Mouse (Mus musculus): ENCODE measurements around the gene Ccdc69. TPM values are rescaled to one million over a fixed set of nuclear protein-coding genes. Genes with fewer than 3 reads are reported as not detected.
A peak's percentile ranks its signal among the peaks of the same experiment; 100 is the strongest.

Gene Ccdc69
- total and polyA plus RNA-seq, 2 experiments: 0.43 to 0.55 TPM

DNA sequence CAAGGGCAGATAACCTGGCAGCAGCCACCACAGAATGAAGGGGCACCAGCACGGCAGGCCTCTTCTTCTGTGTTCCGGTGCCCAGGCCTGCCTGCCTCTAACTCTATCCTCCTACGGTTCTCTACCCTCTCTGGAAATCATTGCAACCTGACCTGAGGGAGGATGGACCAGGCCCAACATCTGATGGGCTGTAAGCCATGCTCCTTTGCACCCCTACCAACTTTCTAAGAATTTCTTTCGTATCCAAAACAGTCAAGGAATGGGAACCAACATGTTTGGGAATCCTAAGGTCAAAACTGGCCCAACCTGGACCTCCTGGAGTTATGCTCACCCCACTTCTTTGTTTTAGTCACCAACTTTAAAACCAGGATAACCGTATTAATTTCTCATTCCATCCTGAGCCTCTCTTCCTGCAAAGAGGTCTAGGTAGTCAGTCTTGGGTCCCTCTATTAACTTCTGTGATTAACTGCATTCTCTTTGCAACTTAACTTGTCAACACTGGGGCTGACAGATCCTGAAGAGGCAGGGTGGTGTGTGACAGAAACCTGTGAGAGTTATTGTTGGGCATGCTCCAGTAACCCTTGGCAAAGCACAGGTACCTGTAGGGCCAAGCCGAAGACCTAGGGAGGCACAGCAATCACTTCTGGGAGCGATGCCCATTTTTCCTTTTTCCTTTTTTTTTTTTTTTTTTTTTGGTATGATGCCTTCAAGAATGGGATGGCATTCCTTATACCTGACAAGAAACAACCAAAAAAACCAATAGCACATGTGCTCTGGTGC lies 31.8 kb upstream of the Ccdc69 start:
- Histone ChIP-seq H3K9ac (ENCODE audit: low read depth, low read length) (no peak overlapping the region), H3K27me3 (ENCODE audit: control insufficient read depth, insufficient read depth, low read length) (no peaks in the 10 kb centered on the region), H3K79me2 (ENCODE audit: control insufficient read depth, insufficient read depth, low read length) (no peaks in the 10 kb centered on the region), H3K27ac (replicated peaks; ENCODE audit: insufficient read depth, low read depth, low read length) (no peak overlapping the region), H3K36me3 (ENCODE audit: control insufficient read depth, insufficient read depth, low read length) (peaks cover 18% of the 10 kb centered on the region), H3K4me3 (ENCODE audit: insufficient read depth, low read depth, low read length) (no peak overlapping the region), H3K4me1 (ENCODE audit: control insufficient read depth, insufficient read depth, low read length) (peaks cover 8% of the 10 kb centered on the region)
- no peak for TF ChIP-seq CTCF (IDR thresholded peaks at IDR 0.05; ENCODE audit: low read depth, low read length)
- TF ChIP-seq POLR2A (IDR thresholded peaks at IDR 0.05; ENCODE audit: extremely low read depth, insufficient read depth, low read length): no peak
- DNase-seq (ENCODE audit: extremely low read depth, low read depth, low spot score): no peak
- WGBS: 69% methylated on average over 7 of the region's 7 CpGs

DNA sequence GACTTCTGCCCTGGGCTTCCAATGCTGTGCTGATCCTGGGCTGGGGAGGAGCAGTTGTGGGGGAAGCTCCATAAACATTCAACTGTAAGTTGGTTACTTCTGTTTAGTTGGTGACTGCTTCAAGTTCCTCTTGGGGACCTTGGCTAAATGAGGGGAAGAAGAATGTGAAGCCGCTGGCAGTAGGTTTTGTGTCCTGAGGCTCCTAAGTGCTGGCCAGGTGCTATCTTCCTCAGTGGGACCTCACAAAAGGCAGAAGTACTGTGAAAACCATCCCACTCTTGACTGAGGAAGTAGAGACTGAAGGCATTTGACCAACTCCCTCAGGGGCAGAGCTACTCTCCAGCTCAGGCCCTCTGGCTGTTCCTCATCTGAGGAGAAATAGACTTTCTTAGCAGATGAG lies 28.7 kb upstream of the Ccdc69 start:
- 94% methylated on average over 1 of the region's 1 CpGs for WGBS

GRCm38 (mm10) chr11:55105389-55105788 lies 27.5 kb upstream of the Ccdc69 start:
- Histone ChIP-seq H3K36me3 (ENCODE audit: control insufficient read depth, insufficient read depth, low read length) (peaks cover 21% of the 10 kb centered on the region), H3K4me1 (ENCODE audit: control insufficient read depth, insufficient read depth, low read length) (peaks cover 21% of the 10 kb centered on the region), H3K79me2 (ENCODE audit: control insufficient read depth, insufficient read depth, low read length) (no peaks in the 10 kb centered on the region; the same call in 1 of the 2 replicates), H3K27me3 (ENCODE audit: control insufficient read depth, insufficient read depth, low read length) (no peaks in the 10 kb centered on the region), H3K9ac (ENCODE audit: low read depth, low read length) (no peak overlapping the region), H3K27ac (replicated peaks; ENCODE audit: insufficient read depth, low read depth, low read length) (no peak overlapping the region), H3K4me3 (ENCODE audit: insufficient read depth, low read depth, low read length) (no peak overlapping the region)
- DNase-seq (ENCODE audit: extremely low read depth, low read depth, low spot score): peak; percentile 92
- WGBS: 20% methylated on average over 4 of the region's 4 CpGs
- TF ChIP-seq POLR2A (IDR thresholded peaks at IDR 0.05; ENCODE audit: extremely low read depth, insufficient read depth, low read length): no peak
- no peak for TF ChIP-seq CTCF (IDR thresholded peaks at IDR 0.05; ENCODE audit: low read depth, low read length)

More for the DNA sequence above, 28.7 kb upstream of the Ccdc69 start:
- no peak overlapping the region for H3K4me3 ChIP-seq (ENCODE audit: insufficient read depth, low read depth, low read length)
- peaks cover 17% of the 10 kb centered on the region for H3K4me1 ChIP-seq (ENCODE audit: control insufficient read depth, insufficient read depth, low read length)
- DNase-seq (ENCODE audit: extremely low read depth, low read depth, low spot score): no peak
- no peaks in the 10 kb centered on the region for H3K79me2 ChIP-seq (ENCODE audit: control insufficient read depth, insufficient read depth, low read length)
- H3K9ac ChIP-seq (ENCODE audit: low read depth, low read length): no peak overlapping the region
- H3K27ac ChIP-seq (replicated peaks; ENCODE audit: insufficient read depth, low read depth, low read length): no peak overlapping the region
- TF ChIP-seq POLR2A (IDR thresholded peaks at IDR 0.05; ENCODE audit: extremely low read depth, insufficient read depth, low read length) (no peak), CTCF (IDR thresholded peaks at IDR 0.05; ENCODE audit: low read depth, low read length) (no peak)
- peaks cover 21% of the 10 kb centered on the region for H3K36me3 ChIP-seq (ENCODE audit: control insufficient read depth, insufficient read depth, low read length)
- no peaks in the 10 kb centered on the region for H3K27me3 ChIP-seq (ENCODE audit: control insufficient read depth, insufficient read depth, low read length)

GRCm38 (mm10) chr11:55103229-55103628 lies 25.3 kb upstream of the Ccdc69 start:
- peak; percentile 40 for DNase-seq (ENCODE audit: extremely low read depth, low read depth, low spot score)
- H3K4me3 ChIP-seq (ENCODE audit: insufficient read depth, low read depth, low read length): no peak overlapping the region
- H3K27me3 ChIP-seq (ENCODE audit: control insufficient read depth, insufficient read depth, low read length): no peaks in the 10 kb centered on the region
- peaks cover 7% of the 10 kb centered on the region; the same call in 1 of the 2 replicates for H3K36me3 ChIP-seq (ENCODE audit: control insufficient read depth, insufficient read depth, low read length)
- H3K27ac ChIP-seq (replicated peaks; ENCODE audit: insufficient read depth, low read depth, low read length): no peak overlapping the region
- H3K79me2 ChIP-seq (ENCODE audit: control insufficient read depth, insufficient read depth, low read length): peaks cover 5% of the 10 kb centered on the region; the same call in 1 of the 2 replicates
- WGBS: 41% methylated on average over 3 of the region's 3 CpGs
- peaks cover 31% of the 10 kb centered on the region for H3K4me1 ChIP-seq (ENCODE audit: control insufficient read depth, insufficient read depth, low read length)
- TF ChIP-seq POLR2A (IDR thresholded peaks at IDR 0.05; ENCODE audit: extremely low read depth, insufficient read depth, low read length) (no peak), CTCF (IDR thresholded peaks at IDR 0.05; ENCODE audit: low read depth, low read length) (no peak)
- no peak overlapping the region for H3K9ac ChIP-seq (ENCODE audit: low read depth, low read length)

DNA sequence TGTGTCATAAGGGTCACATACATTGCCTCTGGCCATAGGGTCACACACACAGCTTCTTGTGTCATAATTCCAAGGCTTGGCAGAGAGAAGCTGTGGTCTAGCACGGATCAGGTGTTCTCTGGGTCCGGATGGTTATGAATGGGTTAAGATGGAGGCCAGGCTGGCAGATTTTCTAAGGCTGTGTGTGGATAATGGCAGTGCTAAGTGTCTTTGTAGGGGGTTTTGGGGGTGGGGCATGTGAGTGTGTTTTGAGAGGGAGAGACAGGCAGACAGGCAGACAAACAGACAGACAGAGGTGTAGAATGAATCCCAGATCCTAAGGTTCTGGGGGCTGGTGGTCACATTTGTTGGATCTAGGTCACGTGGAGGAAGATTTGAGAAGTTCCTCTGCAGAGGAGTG lies 24.1 kb upstream of the Ccdc69 start:
- no peak for TF ChIP-seq POLR2A (IDR thresholded peaks at IDR 0.05; ENCODE audit: extremely low read depth, insufficient read depth, low read length)

GRCm38 (mm10) chr11:55099868-55100267 lies 21.9 kb upstream of the Ccdc69 start:
- DNase-seq (ENCODE audit: extremely low read depth, low read depth, low spot score): no peak
- Histone ChIP-seq H3K27ac (replicated peaks; ENCODE audit: insufficient read depth, low read depth, low read length) (no peak overlapping the region), H3K4me3 (ENCODE audit: insufficient read depth, low read depth, low read length) (no peak overlapping the region), H3K79me2 (ENCODE audit: control insufficient read depth, insufficient read depth, low read length) (peaks cover 5% of the 10 kb centered on the region; the same call in 1 of the 2 replicates), H3K27me3 (ENCODE audit: control insufficient read depth, insufficient read depth, low read length) (no peaks in the 10 kb centered on the region), H3K4me1 (ENCODE audit: control insufficient read depth, insufficient read depth, low read length) (peaks cover 26% of the 10 kb centered on the region), H3K36me3 (ENCODE audit: control insufficient read depth, insufficient read depth, low read length) (peaks cover 2% of the 10 kb centered on the region; the same call in 1 of the 2 replicates), H3K9ac (ENCODE audit: low read depth, low read length) (no peak overlapping the region)
- TF ChIP-seq CTCF (IDR thresholded peaks at IDR 0.05; ENCODE audit: low read depth, low read length) (no peak), POLR2A (IDR thresholded peaks at IDR 0.05; ENCODE audit: extremely low read depth, insufficient read depth, low read length) (no peak)
- 76% methylated on average over 4 of the region's 4 CpGs for WGBS

More for the DNA sequence above, 24.1 kb upstream of the Ccdc69 start:
- no peak overlapping the region for H3K9ac ChIP-seq (ENCODE audit: low read depth, low read length)
- H3K27ac ChIP-seq (replicated peaks; ENCODE audit: insufficient read depth, low read depth, low read length): no peak overlapping the region
- peaks cover 5% of the 10 kb centered on the region; the same call in 1 of the 2 replicates for H3K79me2 ChIP-seq (ENCODE audit: control insufficient read depth, insufficient read depth, low read length)
- no peak for DNase-seq (ENCODE audit: extremely low read depth, low read depth, low spot score)
- peaks cover 6% of the 10 kb centered on the region; the same call in 1 of the 2 replicates for H3K36me3 ChIP-seq (ENCODE audit: control insufficient read depth, insufficient read depth, low read length)
- no peaks in the 10 kb centered on the region for H3K27me3 ChIP-seq (ENCODE audit: control insufficient read depth, insufficient read depth, low read length)
- WGBS: 92% methylated on average over 3 of the region's 3 CpGs
- H3K4me3 ChIP-seq (ENCODE audit: insufficient read depth, low read depth, low read length): no peak overlapping the region
- H3K4me1 ChIP-seq (ENCODE audit: control insufficient read depth, insufficient read depth, low read length): peaks cover 31% of the 10 kb centered on the region
